Comparison of ENCODE assay signal across 8 mouse cellular contexts in the genomic region with DNA sequence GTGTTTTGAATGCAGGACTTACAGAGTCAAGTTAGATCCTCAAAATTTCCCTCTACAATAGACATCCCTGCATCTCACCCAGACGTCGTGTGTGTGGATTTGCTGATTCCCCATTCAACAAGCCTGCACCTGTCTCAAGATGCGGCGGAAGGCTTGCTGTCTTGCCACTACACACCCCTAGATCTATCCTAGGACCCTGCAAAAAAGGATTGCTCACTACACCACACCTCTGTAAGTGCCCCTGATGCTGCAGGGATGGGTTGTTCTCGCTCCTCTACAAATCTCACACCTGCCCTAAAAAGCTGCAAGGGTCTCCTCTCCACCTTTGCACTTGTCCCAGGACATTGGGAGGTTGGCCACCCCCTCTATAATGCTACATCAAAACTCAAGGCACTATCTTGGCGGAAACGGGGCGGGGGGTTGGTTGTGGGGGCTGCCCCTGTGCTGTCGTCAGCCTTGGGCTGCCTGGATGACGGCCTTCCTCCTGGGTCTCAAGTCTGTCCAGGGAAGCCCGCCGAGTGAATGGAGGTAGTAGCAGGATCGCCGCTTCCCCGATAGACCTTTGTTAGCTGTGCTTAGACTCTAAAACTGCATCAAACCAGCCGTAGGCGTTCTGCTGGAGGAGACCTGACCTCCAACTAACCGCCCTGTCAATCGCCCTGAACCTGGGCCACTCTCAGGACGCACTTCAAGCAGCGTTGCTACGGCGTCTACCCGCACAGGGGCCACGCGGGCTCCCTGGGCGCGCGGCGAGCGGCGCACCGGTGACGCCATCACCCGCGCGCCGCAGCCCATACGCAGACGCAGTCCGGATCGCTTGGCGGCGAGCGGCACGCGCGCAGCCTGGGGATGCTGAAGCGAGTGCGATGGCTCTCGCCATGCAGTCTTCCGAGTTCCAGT. TPM values are rescaled to one million over a fixed set of nuclear protein-coding genes. Genes with fewer than 3 reads are reported as not detected.
DNase-seq lines count a peak whose midpoint lies in the region; ATAC-seq and TF ChIP-seq lines count a peak whose summit lies in the region.

A gene (plus strand): TSS at position 492 of the 900 bp plus-strand sequence.
A gene (minus strand): TSS at position 741 of the 900 bp plus-strand sequence.

- peaks cover 25% of the 10 kb centered on the region for H3K36me3 ChIP-seq in embryonic facial prominence, embryonic 10.5 days (replicated peaks)
- H3K36me3 ChIP-seq in kidney, adult 2 months (ENCODE audit: control insufficient read depth, insufficient read depth, low read length) = no peaks in the 10 kb centered on the region
- no peaks in the 10 kb centered on the region; the same call in 1 of the 2 replicates for H3K36me3 ChIP-seq in limb, embryonic 14.5 days (ENCODE audit: control insufficient read depth, insufficient read depth, low read length)
- H3K36me3 ChIP-seq in midbrain, embryonic 16.5 days (ENCODE audit: control insufficient read depth, insufficient read depth, low read length) = no peaks in the 10 kb centered on the region

- peak within 1 kb of the TSS; percentile 94 for H3K4me2 ChIP-seq in limb, embryonic 14.5 days (replicated peaks; ENCODE audit: low read depth, low read length, severe bottlenecking)
- peak within 1 kb of the TSS; percentile 90 for H3K4me2 ChIP-seq in midbrain, embryonic 16.5 days (ENCODE audit: low read length)

- peaks cover 23% of the 10 kb centered on the region for H3K4me1 ChIP-seq in embryonic facial prominence, embryonic 10.5 days
- no peaks in the 10 kb centered on the region for H3K4me1 ChIP-seq in kidney, adult 2 months (ENCODE audit: control insufficient read depth, insufficient read depth, low read length)
- peaks cover 13% of the 10 kb centered on the region for H3K4me1 ChIP-seq in limb, embryonic 14.5 days (ENCODE audit: control insufficient read depth, insufficient read depth, low read length)
- H3K4me1 ChIP-seq in midbrain, embryonic 16.5 days (ENCODE audit: control insufficient read depth, insufficient read depth, low read length) = peaks cover 24% of the 10 kb centered on the region

- ATAC-seq in granulocyte monocyte progenitor cell, adult 5-6 weeks (replicated peaks; ENCODE audit: poor library complexity, severe bottlenecking) = peak; percentile 65
- peak; percentile 92 for ATAC-seq in limb, embryonic 14.5 days (ENCODE audit: low FRiP score, low read depth)
- ATAC-seq in midbrain, embryonic 16.5 days = peak; percentile 95

- peak within 1 kb of the TSS; percentile 89 for H3K27ac ChIP-seq in embryonic facial prominence, embryonic 10.5 days (replicated peaks)
- H3K27ac ChIP-seq in kidney, adult 2 months (ENCODE audit: insufficient read depth, low read depth, low read length) = no peak within 1 kb of the TSS
- peak within 1 kb of the TSS; percentile 59 for H3K27ac ChIP-seq in limb, embryonic 14.5 days (replicated peaks; ENCODE audit: low read depth, low read length)
- peak within 1 kb of the TSS; percentile 85 for H3K27ac ChIP-seq in midbrain, embryonic 16.5 days (ENCODE audit: low read length)

- H3K9ac ChIP-seq in limb, embryonic 14.5 days (ENCODE audit: low read depth, low read length, severe bottlenecking) = peak within 1 kb of the TSS; percentile 70
- H3K9ac ChIP-seq in midbrain, embryonic 16.5 days (ENCODE audit: low read depth, low read length) = peak within 1 kb of the TSS; percentile 83

- H3K27me3 ChIP-seq in embryonic facial prominence, embryonic 10.5 days (replicated peaks; ENCODE audit: low read depth, poor library complexity, severe bottlenecking) = no peaks in the 10 kb centered on the region
- no peaks in the 10 kb centered on the region for H3K27me3 ChIP-seq in kidney, adult 2 months (replicated peaks; ENCODE audit: control insufficient read depth, insufficient read depth, low read length)
- no peaks in the 10 kb centered on the region for H3K27me3 ChIP-seq in limb, embryonic 14.5 days (ENCODE audit: control insufficient read depth, insufficient read depth, low read length)
- H3K27me3 ChIP-seq in midbrain, embryonic 16.5 days (ENCODE audit: control insufficient read depth, insufficient read depth, low read depth, low read length) = no peaks in the 10 kb centered on the region

- DNase-seq in 3134 (ENCODE audit: extremely low read depth, insufficient read length, low spot score) = peak; percentile 93
- DNase-seq in adrenal gland, postnatal 10 days = peak; percentile 90
- peak; percentile 90 for DNase-seq in embryonic facial prominence, embryonic 10.5 days (ENCODE audit: low spot score)
- DNase-seq in kidney, adult 2 months = peak; percentile 76
- DNase-seq in limb, embryonic 14.5 days (ENCODE audit: low spot score) = peak; percentile 83
- peak; percentile 54 to 80 for DNase-seq in spleen, postnatal 10 days (ENCODE audit: low spot score in 2 of 2)

- no peak for TF ChIP-seq CTCF in kidney, adult 2 months (conservative IDR thresholded peaks at IDR 0.05; ENCODE audit: insufficient read depth, insufficient read length, low read depth, low read length)

- peak within 1 kb of the TSS; percentile 75 for H3K4me3 ChIP-seq in embryonic facial prominence, embryonic 10.5 days
- H3K4me3 ChIP-seq in kidney, adult 2 months (ENCODE audit: insufficient read depth, low read depth, low read length) = peak within 1 kb of the TSS; percentile 79
- H3K4me3 ChIP-seq in limb, embryonic 14.5 days (replicated peaks; ENCODE audit: low read length) = peak within 1 kb of the TSS; percentile 65
- peak within 1 kb of the TSS; percentile 83 for H3K4me3 ChIP-seq in midbrain, embryonic 16.5 days (ENCODE audit: low read depth, low read length)

- 5% methylated on average over 52 of the region's 52 CpGs for WGBS in embryonic facial prominence, embryonic 10.5 days
- WGBS in kidney, adult 2 months = 5% methylated on average over 52 of the region's 52 CpGs
- 6% methylated on average over 45 of the region's 52 CpGs for WGBS in limb, embryonic 14.5 days
- 5% methylated on average over 52 of the region's 52 CpGs for WGBS in midbrain, embryonic 16.5 days

- TF ChIP-seq POLR2A in kidney, adult 2 months (IDR thresholded peaks at IDR 0.05; ENCODE audit: low read depth, low read length) = peak; percentile 57
- peak; percentile 94; the same call in 1 of the 2 replicates for TF ChIP-seq POLR2A in limb, embryonic 14.5 days (IDR thresholded peaks at IDR 0.05; ENCODE audit: borderline replicate concordance, extremely low read depth, insufficient read depth, insufficient read length)

- H3K9me3 ChIP-seq in embryonic facial prominence, embryonic 10.5 days = no peaks in the 10 kb centered on the region
- H3K9me3 ChIP-seq in limb, embryonic 14.5 days (ENCODE audit: control insufficient read depth, low read length) = no peaks in the 10 kb centered on the region
- no peaks in the 10 kb centered on the region for H3K9me3 ChIP-seq in midbrain, embryonic 16.5 days (replicated peaks; ENCODE audit: control insufficient read depth, low read length, poor library complexity, severe bottlenecking)

RNA-seq across cellular contexts. Expression of the first gene that starts in this region (rescaled TPM):
- 10 to 100 TPM; 15.5 to 21.7 TPM for total RNA-seq in adrenal gland, postnatal 10 days (2021)
- 109 and 122 TPM in 2 replicates for polyA plus RNA-seq in embryonic facial prominence, embryonic 10.5 days (2016; fragmentation: Nextera tagmentation; extraction: Ambion mirVana)
- 92.0 and 114 TPM in 2 replicates for total RNA-seq in granulocyte monocyte progenitor cell, adult 5-6 weeks (2014; fragmentation: Nextera tagmentation)
- 46.6 and 47.0 TPM in 2 replicates for total RNA-seq in granulocyte monocyte progenitor cell, adult 5-6 weeks (2017)
- polyA plus RNA-seq in kidney, adult 2 months (2012; rRNA removed) = 4.7 and 5.8 TPM in 2 replicates
- polyA plus RNA-seq in limb, embryonic 14.5 days (2012; rRNA removed) = 32.5 and 36.2 TPM in 2 replicates
- 57.2 and 57.4 TPM in 2 replicates for polyA plus RNA-seq in limb, embryonic 14.5 days (2014; fragmentation: Nextera tagmentation; extraction: Ambion mirVana)
- 42.5 and 44.9 TPM in 2 replicates for polyA plus RNA-seq in midbrain, embryonic 16.5 days (2015; fragmentation: Nextera tagmentation; extraction: Ambion mirVana)

RNA-seq across cellular contexts. Expression of the second gene that starts in this region (rescaled TPM):
- total RNA-seq in adrenal gland, postnatal 10 days (2021) = 1 to 10 TPM; 1.4 to 1.7 TPM
- polyA plus RNA-seq in embryonic facial prominence, embryonic 10.5 days (2016; fragmentation: Nextera tagmentation; extraction: Ambion mirVana) = 0.44 and 0.54 TPM in 2 replicates
- not detected in 2 replicates for total RNA-seq in granulocyte monocyte progenitor cell, adult 5-6 weeks (2014; fragmentation: Nextera tagmentation)
- not detected in 2 replicates for total RNA-seq in granulocyte monocyte progenitor cell, adult 5-6 weeks (2017)
- 5.1 and 5.9 TPM in 2 replicates for polyA plus RNA-seq in kidney, adult 2 months (2012; rRNA removed)
- 0.50 and 0.59 TPM in 2 replicates for polyA plus RNA-seq in limb, embryonic 14.5 days (2012; rRNA removed)
- polyA plus RNA-seq in limb, embryonic 14.5 days (2014; fragmentation: Nextera tagmentation; extraction: Ambion mirVana) = 0.22 and 0.74 TPM in 2 replicates
- 0.65 and 0.76 TPM in 2 replicates for polyA plus RNA-seq in midbrain, embryonic 16.5 days (2015; fragmentation: Nextera tagmentation; extraction: Ambion mirVana)
